Mouse (Mus musculus) intestine, embryonic 14.5 days (tissue): ENCODE data around the gene Vgll4. TPM values are rescaled to one million over a fixed set of nuclear protein-coding genes. Genes with fewer than 3 reads are reported as not detected.

Experiments
- ATAC-seq: fragments of 200-750 bp; cut with Nextera tagmentation; replicated peaks from 2 replicates; pipeline ENCODE4 v1.8.0; 2017; ENCODE audit warnings: low read depth, moderate number of reproducible peaks, moderate TSS enrichment, moderate library complexity; ENCODE audit not compliant: low FRiP score, low TSS enrichment
- DNase-seq: peaks from one replicate; pipeline ENCODE4 v3.0.0-alpha.2; 2018; ENCODE audit warnings: low spot score
- H3K27ac ChIP-seq: fragments of 300-500 bp; sonication (generic); 2 replicates; pipeline ENCODE4 v1.5.1; 2014; ENCODE audit warnings: low read depth, mild to moderate bottlenecking, control low read depth
- H3K27me3 ChIP-seq: fragments of 300-500 bp; sonication (generic); replicated peaks from 2 replicates; pipeline ENCODE4 v1.6.1; 2014; ENCODE audit warnings: low read length, control low read depth; ENCODE audit not compliant: control insufficient read depth, insufficient read depth
- H3K36me3 ChIP-seq: fragments of 300-500 bp; sonication (generic); 2 replicates; pipeline ENCODE4 v1.6.1; 2014; ENCODE audit warnings: low read length, control low read depth; ENCODE audit not compliant: control insufficient read depth, insufficient read depth
- H3K4me1 ChIP-seq: fragments of 300-500 bp; sonication (generic); replicated peaks from 2 replicates; pipeline ENCODE4 v1.6.1; 2014; ENCODE audit warnings: low read length, control low read depth, mixed read lengths; ENCODE audit not compliant: control insufficient read depth, insufficient read depth
- H3K4me2 ChIP-seq: fragments of 300-500 bp; sonication (generic); 2 replicates; pipeline ENCODE4 v1.6.1; 2014; ENCODE audit warnings: low read length
- H3K4me3 ChIP-seq: fragments of 300-500 bp; sonication (generic); 2 replicates; pipeline ENCODE4 v1.5.1; 2014; ENCODE audit warnings: low read depth, low read length, control low read depth, mixed read lengths
- H3K9ac ChIP-seq: fragments of 300-500 bp; sonication (generic); 2 replicates; pipeline ENCODE4 v1.6.1; 2014; ENCODE audit warnings: mild to moderate bottlenecking, low read length
- H3K9me3 ChIP-seq: fragments of 300-500 bp; sonication (generic); 2 replicates; pipeline ENCODE4 v1.6.1; 2016; ENCODE audit warnings: low read length, control low read depth; ENCODE audit not compliant: control insufficient read depth
- WGBS: fragments of 180-500 bp; shearing (Covaris S2); extraction: QIAGEN DNeasy Blood & Tissue Kit; methylation state at CpG from one replicate; pipeline ENCODE4 v1.1.7; 2014; 5-methylcytosine and 5-hydroxymethylcytosine counted together
- polyA plus RNA-seq: library from polyadenylated mRNA; unstranded; fragments of >200 nt; fragmentation: Nextera tagmentation; extraction: Ambion mirVana; gene quantifications from 2 replicates; pipeline ENCODE4 v1.2.1, GENCODE M21; 2014

Gene Vgll4
- polyA plus RNA-seq = 72.0 and 82.9 TPM in 2 replicates

GRCm38 (mm10) chr6:114969213-114970120, at the start of gene Vgll4:
Gene Vgll4, minus strand, starts transcription at chr6:114969994.
- ATAC-seq (peak; percentile 58), DNase-seq (peak; percentile 86)
- peak within 1 kb of the TSS; percentile 100 for H3K4me2 ChIP-seq
- H3K4me3 ChIP-seq = peak within 1 kb of the TSS; percentile 70
- WGBS = under 1% methylated on average over 78 of the region's 79 CpGs
- peak within 1 kb of the TSS; percentile 63 for H3K9ac ChIP-seq
- no peaks in the 10 kb centered on the region for H3K36me3 ChIP-seq
- no peaks in the 10 kb centered on the region for H3K9me3 ChIP-seq
- peaks cover 4% of the 10 kb centered on the region; the same call in 1 of the 2 replicates for H3K4me1 ChIP-seq
- H3K27me3 ChIP-seq = 0 out of 2 replicates have a peak, but pooled peaks cover 9% of the 10 kb centered on the region
- no peak within 1 kb of the TSS for H3K27ac ChIP-seq

GRCm38 (mm10) chr6:115015461-115015860, 45.7 kb upstream of the Vgll4 start:
- H3K4me3 ChIP-seq = no peak overlapping the region
- H3K9ac ChIP-seq = no peak overlapping the region
- peaks cover 61% of the 10 kb centered on the region for H3K36me3 ChIP-seq
- H3K27ac ChIP-seq = no peak overlapping the region
- WGBS = 91% methylated on average over 13 of the region's 13 CpGs
- no peak for ATAC-seq
- no peaks in the 10 kb centered on the region for H3K4me1 ChIP-seq
- H3K9me3 ChIP-seq = no peaks in the 10 kb centered on the region
- DNase-seq = no peak
- H3K27me3 ChIP-seq = no peaks in the 10 kb centered on the region
- no peak overlapping the region for H3K4me2 ChIP-seq

GRCm38 (mm10) chr6:115013574-115013973, 43.8 kb upstream of the Vgll4 start:
- H3K4me3 ChIP-seq = no peak overlapping the region
- no peaks in the 10 kb centered on the region for H3K9me3 ChIP-seq
- peaks cover 66% of the 10 kb centered on the region for H3K36me3 ChIP-seq
- H3K4me1 ChIP-seq = no peaks in the 10 kb centered on the region
- no peak overlapping the region for H3K27ac ChIP-seq
- DNase-seq = no peak
- H3K9ac ChIP-seq = no peak overlapping the region
- WGBS = 87% methylated on average over 4 of the region's 4 CpGs
- ATAC-seq = no peak
- H3K4me2 ChIP-seq = no peak overlapping the region
- no peaks in the 10 kb centered on the region for H3K27me3 ChIP-seq

GRCm38 (mm10) chr6:115011792-115012191, 42.0 kb upstream of the Vgll4 start:
- peaks cover 58% of the 10 kb centered on the region for H3K36me3 ChIP-seq
- 75% methylated on average over 8 of the region's 8 CpGs for WGBS
- no peak overlapping the region for H3K4me2 ChIP-seq
- no peaks in the 10 kb centered on the region; the same call in 1 of the 2 replicates for H3K4me1 ChIP-seq
- DNase-seq = no peak
- no peak overlapping the region for H3K4me3 ChIP-seq
- H3K27ac ChIP-seq = no peak overlapping the region
- no peaks in the 10 kb centered on the region for H3K27me3 ChIP-seq
- no peaks in the 10 kb centered on the region for H3K9me3 ChIP-seq
- no peak for ATAC-seq
- no peak overlapping the region for H3K9ac ChIP-seq

- Histone ChIP-seq H3K4me1 (no peaks in the 10 kb centered on the region; the same call in 1 of the 2 replicates), H3K9me3 (no peaks in the 10 kb centered on the region), H3K36me3 (peaks cover 53% of the 10 kb centered on the region), H3K27ac (no peak overlapping the region), H3K27me3 (no peaks in the 10 kb centered on the region), H3K4me3 (no peak overlapping the region), H3K4me2 (no peak overlapping the region), H3K9ac (no peak overlapping the region)
- DNase-seq = no peak
- WGBS = 73% methylated on average over 9 of the region's 9 CpGs
- ATAC-seq = no peak
These were observed 41.0 kb upstream of the Vgll4 start for GRCm38 (mm10) chr6:115010815-115011214.

- Histone ChIP-seq H3K4me1 (no peaks in the 10 kb centered on the region; the same call in 1 of the 2 replicates), H3K36me3 (peaks cover 51% of the 10 kb centered on the region), H3K4me3 (no peak overlapping the region), H3K4me2 (no peak overlapping the region), H3K9ac (no peak overlapping the region), H3K27me3 (no peaks in the 10 kb centered on the region), H3K9me3 (no peaks in the 10 kb centered on the region), H3K27ac (no peak overlapping the region)
- DNase-seq (no peak), ATAC-seq (no peak)
- WGBS = 84% methylated on average over 9 of the region's 9 CpGs
These were observed 40.5 kb upstream of the Vgll4 start for GRCm38 (mm10) chr6:115010304-115010703.

- Histone ChIP-seq H3K27me3 (no peaks in the 10 kb centered on the region), H3K27ac (no peak overlapping the region), H3K9me3 (no peaks in the 10 kb centered on the region), H3K9ac (no peak overlapping the region), H3K4me2 (no peak overlapping the region), H3K4me3 (no peak overlapping the region), H3K4me1 (no peaks in the 10 kb centered on the region; the same call in 1 of the 2 replicates), H3K36me3 (peaks cover 52% of the 10 kb centered on the region)
- 37% methylated on average over 5 of the region's 5 CpGs for WGBS
- DNase-seq = peak; percentile 91
- ATAC-seq = peak; percentile 79; the same call in 1 of the 2 replicates
These were observed 37.9 kb upstream of the Vgll4 start for GRCm38 (mm10) chr6:115007728-115008127.

- 60% methylated on average over 6 of the region's 6 CpGs for WGBS
- no peak overlapping the region for H3K9ac ChIP-seq
- H3K9me3 ChIP-seq = no peaks in the 10 kb centered on the region
- H3K4me3 ChIP-seq = no peak overlapping the region
- H3K27me3 ChIP-seq = no peaks in the 10 kb centered on the region
- H3K4me2 ChIP-seq = no peak overlapping the region
- H3K4me1 ChIP-seq = no peaks in the 10 kb centered on the region; the same call in 1 of the 2 replicates
- peaks cover 53% of the 10 kb centered on the region for H3K36me3 ChIP-seq
- no peak overlapping the region for H3K27ac ChIP-seq
- DNase-seq = no peak
- no peak for ATAC-seq
These were observed 37.2 kb upstream of the Vgll4 start for GRCm38 (mm10) chr6:115006948-115007347.
